Mouse (Mus musculus): ENCODE data around the gene Zfp330. TPM values are rescaled to one million over a fixed set of nuclear protein-coding genes. Genes with fewer than 3 reads are reported as not detected.

The Zfp330 gene
- 72.5 and 81.3 TPM in 2 replicates for polyA plus RNA-seq (2014; fragmentation: Nextera tagmentation; extraction: Ambion mirVana)

GRCm38 (mm10) chr8:82774093-82774422 lies at the start of gene Zfp330:
Gene Zfp330, minus strand, starts transcription at chr8:82774160.
- Histone ChIP-seq H3K9me3 (ENCODE audit: control insufficient read depth, low read length) (no peaks in the 10 kb centered on the region), H3K9ac (ENCODE audit: low read depth, low read length) (peak within 1 kb of the TSS; percentile 94), H3K4me1 (ENCODE audit: control insufficient read depth, insufficient read depth, low read length) (0 out of 2 replicates have a peak, but pooled peaks cover 9% of the 10 kb centered on the region), H3K36me3 (ENCODE audit: control insufficient read depth, insufficient read depth, low read length) (peaks cover 27% of the 10 kb centered on the region), H3K4me3 (ENCODE audit: low read length) (peak within 1 kb of the TSS; percentile 93), H3K4me2 (replicated peaks; ENCODE audit: low read depth, low read length) (peak within 1 kb of the TSS; percentile 60), H3K27ac (ENCODE audit: low read depth, low read length) (peak within 1 kb of the TSS; percentile 76; the same call in 1 of the 2 replicates), H3K27me3 (ENCODE audit: control insufficient read depth, insufficient read depth, low read length) (no peaks in the 10 kb centered on the region)
- ATAC-seq (ENCODE audit: low FRiP score, low TSS enrichment): peak; percentile 98
- under 1% methylated on average over 16 of the region's 16 CpGs for WGBS

GRCm38 (mm10) chr8:82777945-82778344 lies 4.0 kb upstream of the Zfp330 start:
- no peak overlapping the region for H3K9ac ChIP-seq (ENCODE audit: low read depth, low read length)
- ATAC-seq (ENCODE audit: low FRiP score, low TSS enrichment): no peak
- no peaks in the 10 kb centered on the region for H3K27me3 ChIP-seq (ENCODE audit: control insufficient read depth, insufficient read depth, low read length)
- H3K9me3 ChIP-seq (ENCODE audit: control insufficient read depth, low read length): no peaks in the 10 kb centered on the region
- H3K27ac ChIP-seq (ENCODE audit: low read depth, low read length): no peak overlapping the region
- no peak overlapping the region for H3K4me3 ChIP-seq (ENCODE audit: low read length)
- H3K36me3 ChIP-seq (ENCODE audit: control insufficient read depth, insufficient read depth, low read length): no peaks in the 10 kb centered on the region
- H3K4me1 ChIP-seq (ENCODE audit: control insufficient read depth, insufficient read depth, low read length): 0 out of 2 replicates have a peak, but pooled peaks cover 5% of the 10 kb centered on the region
- H3K4me2 ChIP-seq (replicated peaks; ENCODE audit: low read depth, low read length): no peak overlapping the region
- 14% methylated on average over 3 of the region's 3 CpGs for WGBS

GRCm38 (mm10) chr8:82777406-82777805 lies 3.4 kb upstream of the Zfp330 start:
- WGBS: 66% methylated on average over 3 of the region's 3 CpGs
- no peak overlapping the region for H3K27ac ChIP-seq (ENCODE audit: low read depth, low read length)
- no peaks in the 10 kb centered on the region for H3K27me3 ChIP-seq (ENCODE audit: control insufficient read depth, insufficient read depth, low read length)
- no peak overlapping the region for H3K4me2 ChIP-seq (replicated peaks; ENCODE audit: low read depth, low read length)
- H3K4me3 ChIP-seq (ENCODE audit: low read length): no peak overlapping the region
- no peak overlapping the region for H3K9ac ChIP-seq (ENCODE audit: low read depth, low read length)
- no peaks in the 10 kb centered on the region for H3K9me3 ChIP-seq (ENCODE audit: control insufficient read depth, low read length)
- no peak for ATAC-seq (ENCODE audit: low FRiP score, low TSS enrichment)
- H3K36me3 ChIP-seq (ENCODE audit: control insufficient read depth, insufficient read depth, low read length): peaks cover 3% of the 10 kb centered on the region; the same call in 1 of the 2 replicates
- 0 out of 2 replicates have a peak, but pooled peaks cover 8% of the 10 kb centered on the region for H3K4me1 ChIP-seq (ENCODE audit: control insufficient read depth, insufficient read depth, low read length)

- Histone ChIP-seq H3K4me1 (ENCODE audit: control insufficient read depth, insufficient read depth, low read length) (0 out of 2 replicates have a peak, but pooled peaks cover 9% of the 10 kb centered on the region), H3K4me3 (ENCODE audit: low read length) (peak overlapping the region; percentile 93), H3K4me2 (replicated peaks; ENCODE audit: low read depth, low read length) (peak overlapping the region; percentile 60), H3K9ac (ENCODE audit: low read depth, low read length) (peak overlapping the region; percentile 94; the same call in 1 of the 2 replicates), H3K27ac (ENCODE audit: low read depth, low read length) (peak overlapping the region; percentile 76; the same call in 1 of the 2 replicates), H3K9me3 (ENCODE audit: control insufficient read depth, low read length) (no peaks in the 10 kb centered on the region), H3K27me3 (ENCODE audit: control insufficient read depth, insufficient read depth, low read length) (no peaks in the 10 kb centered on the region), H3K36me3 (ENCODE audit: control insufficient read depth, insufficient read depth, low read length) (peaks cover 24% of the 10 kb centered on the region)
- peak; percentile 65 for ATAC-seq (ENCODE audit: low FRiP score, low TSS enrichment)
- WGBS: 21% methylated on average over 6 of the region's 6 CpGs
Observed at GRCm38 (mm10) chr8:82774482-82774881, 522 bp upstream of the Zfp330 start.

GRCm38 (mm10) chr8:82773332-82774092 lies 448 bp downstream of the Zfp330 start:
- Histone ChIP-seq H3K9me3 (ENCODE audit: control insufficient read depth, low read length) (no peaks in the 10 kb centered on the region), H3K27ac (ENCODE audit: low read depth, low read length) (peak overlapping the region; percentile 76; the same call in 1 of the 2 replicates), H3K36me3 (ENCODE audit: control insufficient read depth, insufficient read depth, low read length) (peaks cover 32% of the 10 kb centered on the region), H3K27me3 (ENCODE audit: control insufficient read depth, insufficient read depth, low read length) (no peaks in the 10 kb centered on the region), H3K4me1 (ENCODE audit: control insufficient read depth, insufficient read depth, low read length) (0 out of 2 replicates have a peak, but pooled peaks cover 9% of the 10 kb centered on the region), H3K4me3 (ENCODE audit: low read length) (peak overlapping the region; percentile 93), H3K9ac (ENCODE audit: low read depth, low read length) (peak overlapping the region; percentile 94), H3K4me2 (replicated peaks; ENCODE audit: low read depth, low read length) (peak overlapping the region; percentile 60)
- 4% methylated on average over 35 of the region's 35 CpGs for WGBS
- peak; percentile 76 for ATAC-seq (ENCODE audit: low FRiP score, low TSS enrichment)

- Histone ChIP-seq H3K4me3 (ENCODE audit: low read length) (no peak overlapping the region), H3K4me2 (replicated peaks; ENCODE audit: low read depth, low read length) (no peak overlapping the region), H3K9ac (ENCODE audit: low read depth, low read length) (no peak overlapping the region), H3K27me3 (ENCODE audit: control insufficient read depth, insufficient read depth, low read length) (no peaks in the 10 kb centered on the region), H3K27ac (ENCODE audit: low read depth, low read length) (no peak overlapping the region), H3K4me1 (ENCODE audit: control insufficient read depth, insufficient read depth, low read length) (0 out of 2 replicates have a peak, but pooled peaks cover 9% of the 10 kb centered on the region), H3K36me3 (ENCODE audit: control insufficient read depth, insufficient read depth, low read length) (peaks cover 56% of the 10 kb centered on the region), H3K9me3 (ENCODE audit: control insufficient read depth, low read length) (no peaks in the 10 kb centered on the region)
- WGBS: 96% methylated on average over 3 of the region's 3 CpGs
- no peak for ATAC-seq (ENCODE audit: low FRiP score, low TSS enrichment)
Observed at GRCm38 (mm10) chr8:82770886-82771285, 3.1 kb downstream of the Zfp330 start.

GRCm38 (mm10) chr8:82759071-82759470 lies 14.9 kb downstream of the Zfp330 start:
- Histone ChIP-seq H3K9ac (ENCODE audit: low read depth, low read length) (no peak overlapping the region), H3K4me2 (replicated peaks; ENCODE audit: low read depth, low read length) (no peak overlapping the region), H3K27ac (ENCODE audit: low read depth, low read length) (no peak overlapping the region), H3K9me3 (ENCODE audit: control insufficient read depth, low read length) (no peaks in the 10 kb centered on the region), H3K27me3 (ENCODE audit: control insufficient read depth, insufficient read depth, low read length) (no peaks in the 10 kb centered on the region), H3K4me1 (ENCODE audit: control insufficient read depth, insufficient read depth, low read length) (no peaks in the 10 kb centered on the region), H3K4me3 (ENCODE audit: low read length) (no peak overlapping the region), H3K36me3 (ENCODE audit: control insufficient read depth, insufficient read depth, low read length) (peaks cover 14% of the 10 kb centered on the region)
- no peak for ATAC-seq (ENCODE audit: low FRiP score, low TSS enrichment)
- 62% methylated on average over 2 of the region's 2 CpGs for WGBS

GRCm38 (mm10) chr8:82754946-82755345 lies 19.0 kb downstream of the Zfp330 start:
- no peak for ATAC-seq (ENCODE audit: low FRiP score, low TSS enrichment)
- H3K36me3 ChIP-seq (ENCODE audit: control insufficient read depth, insufficient read depth, low read length): no peaks in the 10 kb centered on the region
- H3K4me3 ChIP-seq (ENCODE audit: low read length): no peak overlapping the region
- 94% methylated on average over 14 of the region's 14 CpGs for WGBS
- no peak overlapping the region for H3K27ac ChIP-seq (ENCODE audit: low read depth, low read length)
- H3K4me1 ChIP-seq (ENCODE audit: control insufficient read depth, insufficient read depth, low read length): no peaks in the 10 kb centered on the region
- H3K9me3 ChIP-seq (ENCODE audit: control insufficient read depth, low read length): no peaks in the 10 kb centered on the region; the same call in 1 of the 2 replicates
- H3K9ac ChIP-seq (ENCODE audit: low read depth, low read length): no peak overlapping the region
- no peak overlapping the region for H3K4me2 ChIP-seq (replicated peaks; ENCODE audit: low read depth, low read length)
- no peaks in the 10 kb centered on the region for H3K27me3 ChIP-seq (ENCODE audit: control insufficient read depth, insufficient read depth, low read length)

GRCm38 (mm10) chr8:82746617-82747016 lies 27.3 kb downstream of the Zfp330 start:
- Histone ChIP-seq H3K27ac (ENCODE audit: low read depth, low read length) (no peak overlapping the region), H3K9ac (ENCODE audit: low read depth, low read length) (no peak overlapping the region), H3K9me3 (ENCODE audit: control insufficient read depth, low read length) (peaks cover 8% of the 10 kb centered on the region; the same call in 1 of the 2 replicates), H3K27me3 (ENCODE audit: control insufficient read depth, insufficient read depth, low read length) (no peaks in the 10 kb centered on the region), H3K4me3 (ENCODE audit: low read length) (no peak overlapping the region), H3K36me3 (ENCODE audit: control insufficient read depth, insufficient read depth, low read length) (no peaks in the 10 kb centered on the region), H3K4me1 (ENCODE audit: control insufficient read depth, insufficient read depth, low read length) (no peaks in the 10 kb centered on the region), H3K4me2 (replicated peaks; ENCODE audit: low read depth, low read length) (no peak overlapping the region)
- no peak for ATAC-seq (ENCODE audit: low FRiP score, low TSS enrichment)

All from kidney, embryonic 14.5 days (tissue).